Mouse (Mus musculus): ENCODE data around the gene Bloc1s6. TPM values are rescaled to one million over a fixed set of nuclear protein-coding genes. Genes with fewer than 3 reads are reported as not detected.
A peak's percentile ranks its signal among the peaks of the same experiment; 100 is the strongest.

Gene Bloc1s6
- total RNA-seq, 2 experiments from 2014 or later = 22.0 to 30.6 TPM

DNA sequence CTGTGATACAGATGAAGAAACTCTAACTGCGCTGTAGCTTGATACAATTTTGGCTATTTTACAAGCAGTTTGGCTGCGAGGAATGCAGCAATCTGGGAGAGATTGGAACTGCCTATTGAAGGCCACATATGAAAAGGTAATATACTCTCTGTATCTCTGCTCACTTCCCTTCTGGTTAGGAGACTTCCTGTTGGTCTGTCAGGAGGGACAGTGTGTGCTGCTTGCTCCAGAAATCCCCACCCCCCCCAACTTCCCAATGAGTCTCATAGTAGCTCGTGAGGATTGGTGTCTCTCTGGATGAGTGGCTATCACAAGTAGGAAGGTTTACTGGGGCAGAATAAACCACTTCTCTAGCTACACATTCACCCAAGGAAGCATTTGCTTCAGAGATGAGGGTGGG lies 24.7 kb downstream of the Bloc1s6 start:
- DNase-seq (ENCODE audit: low spot score in 2 of 2) = no peak

GRCm38 (mm10) chr2:122764526-122764925 lies 26.2 kb downstream of the Bloc1s6 start:
- DNase-seq (ENCODE audit: low spot score in 2 of 2) = no peak

- peak; percentile 83 for DNase-seq (ENCODE audit: low spot score in 2 of 2)
Observed at GRCm38 (mm10) chr2:122765071-122765793, 26.9 kb downstream of the Bloc1s6 start, which contains the start of gene Sqor. Sqor (plus strand) TSS chr2:122765237.

DNA sequence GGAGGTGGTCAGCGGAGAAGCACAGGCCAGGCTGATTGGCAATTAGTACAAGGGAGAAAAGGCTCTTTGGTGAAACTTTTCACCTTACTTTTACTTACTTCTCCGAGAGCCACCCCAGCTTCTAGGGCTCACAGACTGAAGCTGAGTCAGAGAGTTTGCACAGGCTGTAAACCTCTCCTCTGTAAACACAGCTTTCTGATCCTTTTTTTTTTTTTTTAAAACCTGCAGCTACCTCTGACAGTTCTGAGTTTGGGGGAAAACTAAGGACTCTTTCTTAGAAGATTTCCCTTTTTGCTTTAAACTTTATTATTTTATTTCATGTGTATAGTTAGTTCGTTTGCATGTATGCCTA lies 27.5 kb downstream of the Bloc1s6 start:
- no peak for DNase-seq (ENCODE audit: low spot score in 2 of 2)

- DNase-seq (ENCODE audit: low spot score in 2 of 2) = no peak
Observed at GRCm38 (mm10) chr2:122771002-122771401, 32.7 kb downstream of the Bloc1s6 start.

DNA sequence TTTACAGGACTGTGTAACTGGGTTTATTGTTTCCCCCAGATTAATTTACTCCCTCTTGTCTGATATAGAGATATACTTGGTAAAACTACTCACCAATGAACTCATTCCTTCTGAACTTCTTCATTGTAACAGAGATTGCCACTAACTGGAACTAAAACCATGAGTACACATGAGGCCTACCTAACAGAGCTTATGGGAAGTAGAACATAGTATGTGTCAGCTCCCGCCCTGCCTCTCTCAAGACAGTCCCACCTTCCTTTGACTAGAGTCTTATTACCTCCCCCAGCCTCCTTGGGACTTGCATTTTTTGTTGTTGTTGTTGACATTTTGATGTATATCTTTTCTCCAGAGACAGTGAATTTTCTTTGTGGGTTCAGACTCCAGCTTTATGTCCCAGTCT lies 34.6 kb downstream of the Bloc1s6 start:
- DNase-seq (ENCODE audit: low spot score in 2 of 2) = no peak

DNA sequence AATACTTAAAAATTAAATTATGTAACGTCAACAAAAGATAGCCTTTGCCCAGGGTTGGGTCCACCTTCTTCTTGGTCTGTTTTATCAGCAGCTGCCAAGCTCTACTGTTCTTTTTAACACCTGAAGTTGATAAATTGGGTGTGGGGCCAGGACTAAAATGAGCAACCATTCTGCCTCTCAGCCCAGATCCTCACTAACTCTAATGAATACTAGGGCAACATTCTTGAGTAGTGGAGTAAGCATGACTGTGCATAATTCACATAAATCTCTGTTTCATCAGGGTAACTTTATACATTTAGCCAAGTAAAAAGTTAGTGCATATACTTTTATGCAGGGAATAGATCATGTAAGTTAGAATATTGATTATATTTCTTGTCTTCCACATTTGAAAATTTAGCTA lies 37.2 kb downstream of the Bloc1s6 start:
- no peak for DNase-seq (ENCODE audit: low spot score in 2 of 2)

GRCm38 (mm10) chr2:122776823-122777222 lies 38.5 kb downstream of the Bloc1s6 start:
- no peak for DNase-seq (ENCODE audit: low spot score in 2 of 2)

- no peak for DNase-seq (ENCODE audit: low spot score in 2 of 2)
Observed at GRCm38 (mm10) chr2:122779967-122780366, 41.7 kb downstream of the Bloc1s6 start.

DNA sequence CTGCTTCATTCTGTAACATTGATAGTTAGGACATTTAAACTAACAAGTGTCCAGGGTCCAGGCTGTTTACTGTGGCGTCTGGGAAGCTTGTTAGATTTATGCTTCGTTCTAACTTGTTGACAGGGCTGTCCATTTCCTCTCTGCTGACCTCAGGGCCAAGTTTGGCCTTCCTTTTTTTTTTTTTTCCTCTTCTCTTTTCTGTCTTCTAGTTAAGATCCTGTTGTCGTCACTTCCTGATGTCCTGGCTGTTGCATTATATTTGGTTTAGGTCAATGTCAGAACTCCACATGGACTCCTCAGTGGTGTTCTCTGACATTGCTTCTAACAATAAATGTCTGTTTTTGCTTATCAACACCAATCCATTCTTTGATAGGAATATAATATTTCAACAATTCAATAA lies 42.1 kb downstream of the Bloc1s6 start:
- no peak for DNase-seq (ENCODE audit: low spot score in 2 of 2)

DNA sequence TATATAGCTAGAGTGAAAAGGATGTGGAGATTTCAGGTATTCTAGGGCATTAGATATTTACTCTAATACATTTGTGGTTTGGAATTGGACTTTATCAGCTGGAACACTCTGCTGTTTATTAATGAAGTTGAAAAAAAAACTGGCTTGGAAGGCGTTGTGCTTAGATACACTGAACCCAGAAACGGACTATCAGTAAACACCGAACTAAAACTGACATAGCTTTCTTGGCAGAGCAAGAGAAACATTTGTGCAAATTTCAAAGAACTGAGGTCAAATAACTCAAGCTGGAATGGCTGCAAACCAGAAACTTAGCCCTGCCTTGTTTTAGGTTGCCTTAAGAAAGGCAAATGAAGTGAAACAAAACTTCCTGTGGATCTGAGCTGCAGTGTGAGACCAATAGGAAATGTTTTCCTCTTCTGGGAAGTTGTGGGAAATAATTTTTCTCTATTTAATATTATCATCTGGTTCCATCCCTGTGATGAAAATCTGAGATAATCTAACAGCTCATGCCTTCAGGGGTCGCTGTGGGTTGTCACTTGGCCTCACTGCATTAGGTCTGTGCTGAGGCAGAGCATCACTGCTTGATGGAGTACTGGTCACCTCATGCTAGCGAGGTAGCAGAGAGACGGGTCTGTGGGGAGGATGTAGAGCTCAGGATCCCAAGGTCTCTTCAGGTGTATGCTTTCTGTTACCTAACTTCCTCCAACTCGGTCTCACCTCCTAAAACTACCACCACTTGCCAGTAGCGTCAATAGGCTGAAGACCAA lies 43.5 kb downstream of the Bloc1s6 start:
- no peak for DNase-seq (ENCODE audit: low spot score in 2 of 2)

DNA sequence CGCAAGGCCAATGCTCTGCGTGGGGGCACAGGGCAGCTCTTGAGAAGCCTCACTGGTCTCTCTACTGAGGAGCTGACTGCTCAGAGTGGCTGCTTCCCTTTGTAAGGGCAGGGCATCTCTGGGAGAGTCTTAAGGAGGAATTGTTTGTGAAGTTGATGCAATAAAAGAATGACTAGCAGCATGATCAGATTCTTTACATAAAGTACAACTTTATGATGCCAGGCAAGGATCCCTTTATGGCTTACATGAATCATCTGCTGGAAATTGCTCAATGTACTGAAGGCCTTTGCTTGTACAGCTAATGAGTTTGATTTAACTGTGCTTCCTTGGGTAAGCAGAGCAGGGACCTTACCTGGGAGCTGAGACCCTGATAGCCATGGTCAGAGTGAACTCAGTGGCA lies 45.4 kb downstream of the Bloc1s6 start:
- no peak for DNase-seq (ENCODE audit: low spot score in 2 of 2)

DNA sequence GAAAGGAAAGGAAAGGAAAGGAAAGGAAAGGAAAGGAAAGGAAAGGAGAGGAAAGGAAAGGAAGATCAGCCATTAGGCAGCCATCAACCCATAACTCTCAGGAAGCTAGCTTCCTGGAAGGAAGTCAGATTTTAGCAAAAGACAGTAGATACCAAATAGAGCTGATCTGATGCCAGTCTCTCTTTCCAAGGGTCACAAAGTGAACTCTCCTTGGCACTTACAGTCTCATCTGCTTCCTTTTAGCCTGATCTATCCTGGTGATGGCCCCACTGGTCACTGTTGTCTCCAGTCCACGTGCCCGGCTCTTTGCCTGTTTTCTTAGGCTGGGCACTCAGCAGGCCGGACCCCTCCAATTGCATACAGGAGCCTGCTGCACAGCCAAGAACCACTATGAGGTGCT lies 46.4 kb downstream of the Bloc1s6 start:
- no peak for DNase-seq (ENCODE audit: low spot score in 2 of 2)

- no peak for DNase-seq (ENCODE audit: low spot score in 2 of 2)
Observed at GRCm38 (mm10) chr2:122786167-122786566, 47.9 kb downstream of the Bloc1s6 start.

GRCm38 (mm10) chr2:122789311-122789710 lies 51.0 kb downstream of the Bloc1s6 start:
- no peak for DNase-seq (ENCODE audit: low spot score in 2 of 2)

- no peak for DNase-seq (ENCODE audit: low spot score in 2 of 2)
Observed at GRCm38 (mm10) chr2:122789730-122790129, 51.4 kb downstream of the Bloc1s6 start.

Other genes with a start within 250 kb of the Bloc1s6 start
- gene Gatm, start 127.2 kb upstream of the Bloc1s6 start, total RNA-seq (2021) = 1 to 10 TPM; 5.5 to 6.1 TPM
- gene AA467197, start 101.5 kb upstream of the Bloc1s6 start, total RNA-seq (2021) = 1 to 10 TPM; 1.2 to 3.2 TPM
- 10 to 100 TPM; 26.3 to 32.9 TPM for gene Slc30a4, start 35.8 kb upstream of the Bloc1s6 start, total RNA-seq (2021)
- 10 to 100 TPM; 79.7 to 90.2 TPM for gene Sqor, start 26.7 kb downstream of the Bloc1s6 start, total RNA-seq (2021)